Mouse (Mus musculus) cortical plate, adult 2 months (tissue): ENCODE measurements around the gene Gpc1. TPM values are rescaled to one million over a fixed set of nuclear protein-coding genes. Genes with fewer than 3 reads are reported as not detected.
A peak's percentile ranks its signal among the peaks of the same experiment; 100 is the strongest.

Source experiments
- H3K27ac ChIP-seq: fragments of 200-500 bp; 2 replicates; pipeline ENCODE4 v1.5.1; 2012; ENCODE audit warnings: low read length, control low read depth, inconsistent platforms; ENCODE audit not compliant: insufficient read depth
- H3K4me1 ChIP-seq: fragments of 200-500 bp; 2 replicates; pipeline ENCODE4 v1.6.1; 2011; ENCODE audit warnings: low read length; ENCODE audit not compliant: control insufficient read depth, insufficient read depth
- H3K4me3 ChIP-seq: fragments of 200-500 bp; 2 replicates; pipeline ENCODE4 v1.5.1; 2011; ENCODE audit warnings: mild to moderate bottlenecking, low read length, control low read depth; ENCODE audit not compliant: insufficient read depth
- CTCF ChIP-seq: fragments of 200-500 bp; IDR thresholded peaks from 2 replicates; pipeline ENCODE4 v1.5.1; 2011; ENCODE audit warnings: mild to moderate bottlenecking, control low read depth, low read length; ENCODE audit not compliant: insufficient read depth; ENCODE audit errors: extremely low read depth
- POLR2A ChIP-seq: fragments of 200-500 bp; IDR thresholded peaks from 2 replicates; pipeline ENCODE4 v1.6.1; 2011; ENCODE audit warnings: mild to moderate bottlenecking, low read length, control low read depth; ENCODE audit not compliant: insufficient read depth; ENCODE audit errors: extremely low read depth
- polyA plus RNA-seq: library from polyadenylated mRNA; depleted of rRNA; stranded (reverse); fragments of >200 nt; gene quantifications from 2 replicates; pipeline ENCODE4 v1.2.3, GENCODE M21; 2012; rRNA removed

Gpc1 gene
- polyA plus RNA-seq: 49.5 and 58.9 TPM in 2 replicates

- H3K4me1 ChIP-seq: peaks cover 3% of the 10 kb centered on the region; the same call in 1 of the 2 replicates
- H3K4me3 ChIP-seq: peak within 1 kb of the TSS; percentile 77
- TF ChIP-seq POLR2A (peak; percentile 87), CTCF (no peak)
- peak within 1 kb of the TSS; percentile 83; the same call in 1 of the 2 replicates for H3K27ac ChIP-seq
These were observed at the start of gene Gpc1 for GRCm38 (mm10) chr1:92831188-92832001. TSS of gene Gpc1 (plus strand) at chr1:92831645.

GRCm38 (mm10) chr1:92781862-92782261 lies 49.6 kb upstream of the Gpc1 start:
- no peak for TF ChIP-seq CTCF
- no peak for TF ChIP-seq POLR2A
- Histone ChIP-seq H3K4me1 (peaks cover 5% of the 10 kb centered on the region; the same call in 1 of the 2 replicates), H3K27ac (no peak overlapping the region), H3K4me3 (no peak overlapping the region)

DNA sequence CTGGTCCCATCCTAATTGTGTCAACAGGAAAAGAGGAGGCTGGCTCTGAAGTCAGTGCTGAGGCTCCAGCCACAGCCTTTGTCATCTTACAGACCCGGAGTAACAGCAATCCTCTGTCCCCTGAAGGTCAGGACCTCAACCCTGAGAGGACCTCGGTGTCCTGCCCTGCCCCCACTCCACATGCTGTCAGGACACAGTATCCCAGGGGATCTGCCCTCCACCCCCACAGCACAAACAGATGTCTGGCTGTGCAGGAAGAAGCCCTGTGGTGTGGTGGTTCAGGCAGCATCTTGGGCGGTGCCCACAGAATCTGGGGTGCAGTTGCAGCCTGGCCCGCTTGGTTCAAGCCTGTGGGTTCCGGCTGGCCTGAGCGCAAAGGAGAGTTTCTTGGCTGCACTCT lies 48.9 kb upstream of the Gpc1 start:
- TF ChIP-seq CTCF (no peak), POLR2A (no peak)
- H3K27ac ChIP-seq: no peak overlapping the region
- H3K4me1 ChIP-seq: peaks cover 5% of the 10 kb centered on the region; the same call in 1 of the 2 replicates
- H3K4me3 ChIP-seq: no peak overlapping the region

DNA sequence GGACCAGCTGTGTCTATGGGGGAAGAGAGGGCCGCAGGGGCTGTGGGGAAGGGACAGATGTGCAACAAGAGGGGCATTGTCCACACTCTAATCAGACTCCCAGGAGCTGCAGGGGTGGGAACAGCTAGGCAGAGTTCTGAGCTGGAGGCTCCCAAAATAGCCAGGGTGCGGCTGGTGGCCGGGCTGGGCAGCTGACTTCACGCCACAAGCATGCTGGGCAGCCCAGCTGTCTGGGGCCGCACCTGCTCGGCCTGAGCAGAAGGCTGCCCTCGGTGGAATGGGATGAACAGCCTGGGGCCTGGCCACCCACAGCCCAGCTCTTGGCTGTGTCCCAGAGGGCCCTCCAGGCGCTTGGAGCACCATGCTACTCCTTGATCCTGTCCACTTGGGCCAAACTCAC lies 44.2 kb upstream of the Gpc1 start:
- no peak for TF ChIP-seq POLR2A
- H3K27ac ChIP-seq: no peak overlapping the region
- peaks cover 2% of the 10 kb centered on the region; the same call in 1 of the 2 replicates for H3K4me1 ChIP-seq
- H3K4me3 ChIP-seq: no peak overlapping the region

DNA sequence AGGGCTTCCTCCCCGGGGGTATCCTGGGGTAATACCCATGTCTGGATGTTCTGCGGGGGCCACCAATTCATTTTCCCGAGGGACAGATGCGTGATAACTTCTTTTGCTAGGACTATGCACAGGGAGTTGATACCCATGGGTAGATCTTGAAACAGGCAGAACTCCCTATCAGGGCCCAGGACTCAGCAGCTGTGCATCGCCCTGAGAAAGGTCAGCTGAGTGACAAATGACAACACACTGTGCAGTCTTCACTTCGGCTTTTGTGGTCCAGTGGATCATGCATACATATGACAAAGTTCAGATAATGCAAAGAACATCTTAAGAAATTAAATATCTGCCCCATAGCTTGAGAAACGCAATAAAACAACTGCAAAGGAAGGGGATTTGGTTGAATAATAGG lies 43.4 kb upstream of the Gpc1 start:
- Histone ChIP-seq H3K4me3 (no peak overlapping the region), H3K27ac (no peak overlapping the region), H3K4me1 (no peaks in the 10 kb centered on the region)
- no peak for TF ChIP-seq POLR2A
- no peak for TF ChIP-seq CTCF

- H3K4me1 ChIP-seq: peaks cover 3% of the 10 kb centered on the region
- TF ChIP-seq POLR2A (no peak), CTCF (no peak)
- no peak overlapping the region for H3K27ac ChIP-seq
- H3K4me3 ChIP-seq: no peak overlapping the region
These were observed 40.8 kb upstream of the Gpc1 start for GRCm38 (mm10) chr1:92790628-92791027.

GRCm38 (mm10) chr1:92791070-92791831 lies 40.2 kb upstream of the Gpc1 start:
- TF ChIP-seq CTCF: no peak
- TF ChIP-seq POLR2A: no peak
- Histone ChIP-seq H3K4me3 (no peak overlapping the region), H3K4me1 (peaks cover 3% of the 10 kb centered on the region), H3K27ac (no peak overlapping the region)

- TF ChIP-seq CTCF (no peak), POLR2A (no peak)
- H3K27ac ChIP-seq: no peak overlapping the region
- H3K4me1 ChIP-seq: peaks cover 3% of the 10 kb centered on the region
- no peak overlapping the region for H3K4me3 ChIP-seq
These were observed 37.7 kb upstream of the Gpc1 start for GRCm38 (mm10) chr1:92793781-92794180.

DNA sequence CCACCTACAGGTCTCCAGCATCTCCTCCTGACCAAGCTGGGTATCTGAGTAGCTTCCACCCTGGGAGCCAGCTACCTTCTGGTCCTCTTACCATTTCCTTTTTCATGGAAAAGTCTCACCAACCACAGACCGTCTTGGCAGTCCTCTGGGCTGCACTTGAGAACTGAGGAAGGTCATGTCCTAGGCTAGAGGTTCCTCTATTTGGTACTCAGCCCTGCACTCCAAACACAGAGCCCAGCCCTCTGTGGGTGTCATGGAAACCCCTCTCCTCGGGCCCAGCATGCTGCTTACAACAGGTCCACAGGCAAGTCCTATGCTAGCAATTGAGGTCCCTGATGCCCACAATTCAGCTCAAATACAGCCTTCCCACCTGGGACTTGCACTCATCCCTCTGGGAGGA lies 33.0 kb upstream of the Gpc1 start:
- Histone ChIP-seq H3K4me1 (peaks cover 3% of the 10 kb centered on the region), H3K4me3 (no peak overlapping the region)
- TF ChIP-seq CTCF (no peak), POLR2A (no peak)

GRCm38 (mm10) chr1:92799653-92800052 lies 31.8 kb upstream of the Gpc1 start:
- Histone ChIP-seq H3K27ac (no peak overlapping the region), H3K4me3 (no peak overlapping the region), H3K4me1 (no peaks in the 10 kb centered on the region)
- TF ChIP-seq CTCF (no peak), POLR2A (no peak)

More for the DNA sequence above, 33.0 kb upstream of the Gpc1 start:
- no peak overlapping the region for H3K27ac ChIP-seq
